Mouse (Mus musculus) kidney, embryonic 16.5 days (tissue): ENCODE measurements at regions not wholly inside any gene's neighbourhood (a gene's known extent, or its start where the extent isn't known, plus 50 kb on each side); places are given as distances from the start of the nearest gene placed in this dataset.

Source experiments
- ATAC-seq: fragments of 200-750 bp; cut with Nextera tagmentation; 2 replicates; pipeline ENCODE4 v1.8.0; 2017; ENCODE audit warnings: moderate TSS enrichment; ENCODE audit not compliant: low FRiP score, low TSS enrichment
- H3K27ac ChIP-seq: fragments of 300-500 bp; sonication (generic); 2 replicates; pipeline ENCODE4 v1.5.1; 2014; ENCODE audit warnings: low read length
- H3K27me3 ChIP-seq: fragments of 300-500 bp; sonication (generic); 2 replicates; pipeline ENCODE4 v1.6.1; 2014; ENCODE audit warnings: low read length, control low read depth, mixed read lengths; ENCODE audit not compliant: insufficient read depth
- H3K36me3 ChIP-seq: fragments of 300-500 bp; sonication (generic); 2 replicates; pipeline ENCODE4 v1.6.1; 2014; ENCODE audit warnings: low read length, control low read depth, mixed read lengths; ENCODE audit not compliant: insufficient read depth
- H3K4me1 ChIP-seq: fragments of 300-500 bp; sonication (generic); 2 replicates; pipeline ENCODE4 v1.6.1; 2014; ENCODE audit warnings: low read length, control low read depth, mixed read lengths; ENCODE audit not compliant: insufficient read depth
- H3K4me2 ChIP-seq: fragments of 300-500 bp; sonication (generic); replicated peaks from 2 replicates; pipeline ENCODE4 v1.6.1; 2014; ENCODE audit warnings: low read depth, low read length
- H3K4me3 ChIP-seq: fragments of 300-500 bp; sonication (generic); 2 replicates; pipeline ENCODE4 v1.5.1; 2014; ENCODE audit warnings: mild to moderate bottlenecking, low read length
- H3K9ac ChIP-seq: fragments of 300-500 bp; sonication (generic); replicated peaks from 2 replicates; pipeline ENCODE4 v1.6.1; 2014; ENCODE audit warnings: low read length
- H3K9me3 ChIP-seq: fragments of 300-500 bp; sonication (generic); 2 replicates; pipeline ENCODE4 v1.6.1; 2016; ENCODE audit warnings: low read length, control low read depth
- WGBS: fragments of 180-500 bp; shearing (Covaris S2); extraction: QIAGEN DNeasy Blood & Tissue Kit; methylation state at CpG from one replicate; pipeline ENCODE4 v1.1.7; 2014; 5-methylcytosine and 5-hydroxymethylcytosine counted together

GRCm38 (mm10) chr15:36906052-36906451, 101.5 kb downstream of the Zfp706 start:
- Histone ChIP-seq H3K9me3 (no peaks in the 10 kb centered on the region), H3K4me3 (no peak overlapping the region), H3K27ac (no peak overlapping the region), H3K9ac (no peak overlapping the region), H3K36me3 (no peaks in the 10 kb centered on the region), H3K27me3 (no peaks in the 10 kb centered on the region), H3K4me1 (peaks cover 26% of the 10 kb centered on the region), H3K4me2 (no peak overlapping the region)
- no peak for ATAC-seq
- 45% methylated on average over 3 of the region's 3 CpGs for WGBS

GRCm38 (mm10) chr15:36903922-36904321, 103.7 kb downstream of the Zfp706 start:
- Histone ChIP-seq H3K36me3 (no peaks in the 10 kb centered on the region), H3K4me2 (no peak overlapping the region), H3K27me3 (no peaks in the 10 kb centered on the region), H3K4me3 (no peak overlapping the region), H3K4me1 (peaks cover 30% of the 10 kb centered on the region), H3K9ac (no peak overlapping the region), H3K9me3 (no peaks in the 10 kb centered on the region), H3K27ac (peak overlapping the region; percentile 25; the same call in 1 of the 2 replicates)
- no peak for ATAC-seq
- 83% methylated on average over 5 of the region's 5 CpGs for WGBS

- H3K4me1 ChIP-seq: peaks cover 30% of the 10 kb centered on the region
- no peak overlapping the region for H3K9ac ChIP-seq
- H3K36me3 ChIP-seq: no peaks in the 10 kb centered on the region
- no peak overlapping the region for H3K4me2 ChIP-seq
- H3K27ac ChIP-seq: peak overlapping the region; percentile 25
- H3K9me3 ChIP-seq: no peaks in the 10 kb centered on the region
- H3K4me3 ChIP-seq: no peak overlapping the region
- ATAC-seq: no peak
- WGBS: 20% methylated on average over 4 of the region's 4 CpGs
- H3K27me3 ChIP-seq: no peaks in the 10 kb centered on the region
These were observed 104.3 kb downstream of the Zfp706 start for GRCm38 (mm10) chr15:36903309-36903708.

DNA sequence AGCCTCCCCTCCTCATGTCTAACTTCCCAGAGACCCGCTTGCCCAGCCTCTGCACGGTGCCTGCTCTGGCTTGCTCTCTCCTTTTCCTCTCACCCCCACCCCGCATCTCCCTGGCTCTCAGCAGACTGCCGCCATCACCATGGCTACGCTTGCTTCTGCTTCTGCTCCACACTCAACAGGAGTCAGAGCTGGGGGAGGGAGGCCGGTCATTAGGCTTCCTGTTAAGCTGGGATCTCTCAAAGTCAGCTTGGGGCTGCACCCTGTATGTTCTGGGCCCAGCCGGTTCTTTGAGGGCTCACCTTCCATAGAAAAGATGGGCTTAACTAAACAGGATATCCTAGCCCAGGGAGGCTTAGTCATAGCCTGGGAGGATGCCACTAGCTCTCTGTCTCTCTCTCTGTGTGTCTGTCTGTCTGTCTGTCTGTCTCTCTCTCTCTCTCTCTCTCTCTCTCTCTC, 105.7 kb downstream of the Zfp706 start:
- no peak overlapping the region; the same call in 1 of the 2 replicates for H3K4me2 ChIP-seq
- H3K9ac ChIP-seq: 0 out of 2 replicates have a peak overlapping the region, but pooled peaks have one; percentile 5
- WGBS: 2% methylated on average over 7 of the region's 7 CpGs
- no peak overlapping the region for H3K27ac ChIP-seq
- H3K27me3 ChIP-seq: no peaks in the 10 kb centered on the region
- no peaks in the 10 kb centered on the region for H3K36me3 ChIP-seq
- H3K4me3 ChIP-seq: no peak overlapping the region
- peaks cover 30% of the 10 kb centered on the region for H3K4me1 ChIP-seq
- peak; percentile 65; the same call in 1 of the 2 replicates for ATAC-seq
- H3K9me3 ChIP-seq: no peaks in the 10 kb centered on the region

- H3K4me3 ChIP-seq: no peak overlapping the region
- peaks cover 30% of the 10 kb centered on the region for H3K4me1 ChIP-seq
- no peak overlapping the region for H3K27ac ChIP-seq
- WGBS: 64% methylated on average over 5 of the region's 5 CpGs
- no peak overlapping the region for H3K4me2 ChIP-seq
- no peaks in the 10 kb centered on the region for H3K9me3 ChIP-seq
- H3K27me3 ChIP-seq: no peaks in the 10 kb centered on the region
- ATAC-seq: no peak
- no peaks in the 10 kb centered on the region for H3K36me3 ChIP-seq
- H3K9ac ChIP-seq: 0 out of 2 replicates have a peak overlapping the region, but pooled peaks have one; percentile 5
These were observed 106.2 kb downstream of the Zfp706 start for GRCm38 (mm10) chr15:36901350-36901749.

DNA sequence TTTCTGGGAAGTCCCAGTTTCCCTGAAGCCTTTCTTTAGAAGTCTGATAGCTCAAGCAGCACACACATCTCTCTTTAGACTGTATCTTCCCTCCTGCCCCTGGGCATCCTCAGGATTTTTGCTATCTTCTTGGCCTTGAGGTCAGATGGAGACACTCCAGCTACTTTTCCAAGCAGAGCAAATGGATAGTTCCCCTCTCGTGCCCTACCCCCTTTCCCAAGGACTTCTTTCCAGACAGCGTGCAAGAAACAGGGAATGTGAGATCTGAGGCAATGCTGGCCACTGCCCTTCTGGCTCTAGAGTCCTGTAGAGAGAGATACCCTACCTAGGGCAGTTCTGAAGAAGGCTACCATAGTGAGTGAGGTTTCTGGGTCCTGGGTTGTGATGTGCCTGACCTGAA, 106.6 kb downstream of the Zfp706 start:
- Histone ChIP-seq H3K27me3 (no peaks in the 10 kb centered on the region), H3K27ac (no peak overlapping the region), H3K4me1 (peaks cover 30% of the 10 kb centered on the region), H3K9me3 (no peaks in the 10 kb centered on the region), H3K4me3 (no peak overlapping the region), H3K4me2 (no peak overlapping the region), H3K9ac (no peak overlapping the region), H3K36me3 (no peaks in the 10 kb centered on the region)
- WGBS: 37% methylated on average over 2 of the region's 2 CpGs
- no peak for ATAC-seq

DNA sequence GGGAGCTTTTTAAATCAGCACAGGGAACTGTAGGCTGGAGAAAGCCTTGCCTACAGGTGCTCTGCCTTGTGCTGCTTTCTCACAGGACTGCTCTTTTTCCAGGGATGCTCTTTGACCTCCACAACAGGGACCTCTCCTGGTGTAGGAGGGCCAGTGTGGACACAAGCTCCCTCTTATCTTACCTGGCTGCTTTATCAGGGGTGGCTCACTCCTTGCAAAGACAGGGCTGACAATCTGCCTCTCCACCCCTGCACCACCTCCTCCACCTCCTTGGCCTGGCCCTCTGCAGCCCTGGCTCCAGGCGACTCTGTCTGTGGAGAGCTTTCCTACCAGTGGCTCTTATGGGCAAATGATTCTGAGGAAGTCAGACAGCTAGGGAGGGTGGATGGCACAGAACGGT, 107.7 kb downstream of the Zfp706 start:
- H3K4me1 ChIP-seq: peaks cover 30% of the 10 kb centered on the region
- no peak for ATAC-seq
- no peaks in the 10 kb centered on the region for H3K36me3 ChIP-seq
- WGBS: 62% methylated on average over 2 of the region's 2 CpGs
- H3K9me3 ChIP-seq: no peaks in the 10 kb centered on the region
- no peaks in the 10 kb centered on the region for H3K27me3 ChIP-seq
- no peak overlapping the region for H3K27ac ChIP-seq
- H3K4me3 ChIP-seq: no peak overlapping the region
- no peak overlapping the region for H3K4me2 ChIP-seq
- no peak overlapping the region for H3K9ac ChIP-seq

DNA sequence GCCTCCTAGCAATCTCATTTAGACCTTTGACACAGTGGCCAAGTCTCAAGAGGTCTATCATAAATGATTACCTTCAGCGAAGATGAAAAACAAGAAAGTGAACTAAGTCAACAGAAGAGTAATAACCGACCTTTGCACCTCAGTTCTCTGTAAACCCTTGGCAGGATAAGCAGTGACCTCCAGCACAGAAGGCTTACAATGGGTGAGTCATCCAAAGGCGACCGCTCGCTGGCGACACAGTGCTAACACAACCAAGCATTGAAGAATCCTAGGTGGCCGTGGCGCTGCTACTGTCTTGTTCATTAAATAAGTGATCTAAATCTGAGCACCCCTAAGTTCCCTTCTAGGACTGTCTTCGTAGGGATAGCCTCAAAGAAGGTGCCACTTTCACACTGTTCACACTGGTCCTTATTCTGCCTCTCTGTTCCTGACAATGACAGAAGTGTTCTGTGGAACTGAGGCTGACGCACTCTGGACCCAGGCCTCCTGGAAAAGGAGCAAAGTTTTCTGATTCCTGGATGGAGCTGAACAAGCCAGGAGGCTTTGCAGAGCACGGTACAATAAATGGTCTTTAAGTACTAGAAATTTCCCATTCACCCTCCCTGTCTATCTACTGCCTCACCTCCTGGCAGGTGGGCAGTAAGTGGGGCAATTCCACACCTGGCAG, 108.6 kb downstream of the Zfp706 start:
- H3K36me3 ChIP-seq: no peaks in the 10 kb centered on the region
- no peak overlapping the region for H3K4me3 ChIP-seq
- H3K4me1 ChIP-seq: peaks cover 30% of the 10 kb centered on the region
- WGBS: 79% methylated on average over 11 of the region's 11 CpGs
- no peaks in the 10 kb centered on the region for H3K27me3 ChIP-seq
- no peaks in the 10 kb centered on the region for H3K9me3 ChIP-seq
- no peak overlapping the region for H3K4me2 ChIP-seq
- H3K27ac ChIP-seq: no peak overlapping the region
- no peak overlapping the region for H3K9ac ChIP-seq
- ATAC-seq: no peak

DNA sequence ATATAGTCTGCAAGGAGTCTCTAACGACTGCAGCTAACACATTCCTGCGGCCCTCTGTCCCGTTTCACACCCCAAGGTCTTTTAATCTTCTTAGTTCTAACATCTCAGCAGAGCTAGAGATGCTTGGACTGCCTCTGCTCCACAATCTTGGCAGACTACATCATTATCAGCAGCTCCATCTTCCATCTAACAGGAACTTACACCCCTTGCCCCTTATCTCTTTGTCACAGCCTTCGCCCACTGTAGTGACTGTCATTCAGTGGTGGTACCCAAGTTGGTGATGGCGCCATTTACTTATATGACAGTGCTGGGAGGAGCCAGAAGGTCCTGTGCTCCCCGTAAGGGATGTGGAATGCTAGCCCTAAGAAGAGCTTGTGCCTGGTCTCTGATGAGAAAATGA, 109.2 kb downstream of the Zfp706 start:
- ATAC-seq: no peak
- H3K9me3 ChIP-seq: no peaks in the 10 kb centered on the region
- H3K4me2 ChIP-seq: no peak overlapping the region
- no peak overlapping the region for H3K4me3 ChIP-seq
- 75% methylated on average over 6 of the region's 6 CpGs for WGBS
- H3K27me3 ChIP-seq: no peaks in the 10 kb centered on the region
- peaks cover 30% of the 10 kb centered on the region for H3K4me1 ChIP-seq
- no peak overlapping the region for H3K27ac ChIP-seq
- no peaks in the 10 kb centered on the region for H3K36me3 ChIP-seq
- H3K9ac ChIP-seq: no peak overlapping the region

DNA sequence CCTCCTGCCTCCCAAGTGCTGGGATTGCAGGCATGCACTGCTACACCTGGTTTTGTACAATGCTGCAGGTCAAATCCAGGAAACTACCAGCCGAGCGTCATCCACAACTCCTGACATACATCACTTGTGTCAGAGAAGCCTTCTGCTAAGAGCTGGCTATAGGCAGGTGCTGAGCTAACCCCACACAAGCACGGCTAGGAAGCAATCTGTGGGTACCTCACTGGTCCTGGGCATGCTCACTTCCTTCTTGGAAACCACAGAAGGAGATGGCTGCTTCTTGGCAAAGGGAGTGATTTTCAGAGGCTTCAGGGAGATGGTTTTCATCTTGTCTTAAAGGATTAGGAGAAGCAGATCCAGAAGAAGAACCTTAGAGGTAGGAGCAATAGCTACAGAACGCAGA, 111.3 kb downstream of the Zfp706 start:
- Histone ChIP-seq H3K4me2 (no peak overlapping the region), H3K27ac (no peak overlapping the region), H3K36me3 (no peaks in the 10 kb centered on the region), H3K9ac (no peak overlapping the region), H3K4me1 (peaks cover 17% of the 10 kb centered on the region), H3K9me3 (no peaks in the 10 kb centered on the region), H3K27me3 (no peaks in the 10 kb centered on the region), H3K4me3 (no peak overlapping the region)
- 82% methylated on average over 4 of the region's 4 CpGs for WGBS
- ATAC-seq: no peak
